Mouse (Mus musculus): Measurements from ENCODE around the gene Vipr1.

The Vipr1 gene

GRCm38 (mm10) chr9:121677069-121677468 is 34.6 kb downstream of the Vipr1 start:
- peak; percentile 43 for DNase-seq (ENCODE audit: low read depth, low spot score)

GRCm38 (mm10) chr9:121677476-121677875 is 35.0 kb downstream of the Vipr1 start:
- no peak for DNase-seq (ENCODE audit: low read depth, low spot score)

- peak; percentile 81 for DNase-seq (ENCODE audit: low read depth, low spot score)
These were observed 37.0 kb downstream of the Vipr1 start for GRCm38 (mm10) chr9:121679549-121679948.

- peak; percentile 54 for DNase-seq (ENCODE audit: low read depth, low spot score)
These were observed 38.7 kb downstream of the Vipr1 start for GRCm38 (mm10) chr9:121681191-121681590.

- DNase-seq (ENCODE audit: low read depth, low spot score), result peak; percentile 86
These were observed 39.6 kb downstream of the Vipr1 start for GRCm38 (mm10) chr9:121682037-121682680.

- DNase-seq (ENCODE audit: low read depth, low spot score), result no peak
These were observed 42.2 kb downstream of the Vipr1 start for GRCm38 (mm10) chr9:121684702-121685101.

- DNase-seq (ENCODE audit: low read depth, low spot score), result no peak
These were observed 47.7 kb downstream of the Vipr1 start for GRCm38 (mm10) chr9:121690200-121690651.

GRCm38 (mm10) chr9:121690734-121691133 is 48.2 kb downstream of the Vipr1 start:
- DNase-seq (ENCODE audit: low read depth, low spot score), result no peak

GRCm38 (mm10) chr9:121694736-121695135 is 52.2 kb downstream of the Vipr1 start:
- no peak for DNase-seq (ENCODE audit: low read depth, low spot score)

- no peak for DNase-seq (ENCODE audit: low read depth, low spot score)
These were observed 54.1 kb downstream of the Vipr1 start for GRCm38 (mm10) chr9:121696626-121697025.

- DNase-seq (ENCODE audit: low read depth, low spot score), result peak; percentile 87
These were observed 54.9 kb downstream of the Vipr1 start for GRCm38 (mm10) chr9:121697150-121698049.

- DNase-seq (ENCODE audit: low read depth, low spot score), result no peak
These were observed 61.7 kb downstream of the Vipr1 start for GRCm38 (mm10) chr9:121704261-121704645.

- DNase-seq (ENCODE audit: low read depth, low spot score), result peak; percentile 92
These were observed 62.4 kb downstream of the Vipr1 start, which contains the start of gene Sec22c for GRCm38 (mm10) chr9:121704646-121705625. TSS of gene Sec22c (minus strand) at chr9:121705490.

- no peak for DNase-seq (ENCODE audit: low read depth, low spot score)
These were observed 63.6 kb downstream of the Vipr1 start for GRCm38 (mm10) chr9:121706029-121706675.

- no peak for DNase-seq (ENCODE audit: low read depth, low spot score)
These were observed 65.3 kb downstream of the Vipr1 start for GRCm38 (mm10) chr9:121707801-121708200.

- DNase-seq (ENCODE audit: low read depth, low spot score), result no peak
These were observed 66.3 kb downstream of the Vipr1 start for GRCm38 (mm10) chr9:121708506-121709486.

- peak; percentile 99 for DNase-seq (ENCODE audit: low read depth, low spot score)
These were observed 67.5 kb downstream of the Vipr1 start, which contains the start of gene Ss18l2 for GRCm38 (mm10) chr9:121709898-121710583. TSS of gene Ss18l2 (plus strand) at chr9:121710329.

GRCm38 (mm10) chr9:121710584-121710975 is 68.1 kb downstream of the Vipr1 start:
- peak; percentile 57 for DNase-seq (ENCODE audit: low read depth, low spot score)

- DNase-seq (ENCODE audit: low read depth, low spot score), result no peak
These were observed 74.5 kb downstream of the Vipr1 start for GRCm38 (mm10) chr9:121717048-121717447.

Data from CD4-positive, CD25-positive, alpha-beta regulatory T cell, adult 2 months (primary cell).